Mouse (Mus musculus) neural tube, embryonic 11.5 days (tissue): ENCODE measurements around the gene Dph5. TPM values are rescaled to one million over a fixed set of nuclear protein-coding genes. Genes with fewer than 3 reads are reported as not detected.

Experiments used
- ATAC-seq: fragments of 200-750 bp; cut with Nextera tagmentation; 2 replicates; pipeline ENCODE4 v1.8.0; 2017; ENCODE audit warnings: moderate number of reproducible peaks, mild to moderate bottlenecking, moderate TSS enrichment, moderate library complexity; ENCODE audit not compliant: insufficient read depth, low FRiP score, low TSS enrichment
- DNase-seq: peaks from one replicate; pipeline ENCODE4 v3.0.0-alpha.2; 2015; ENCODE audit warnings: low spot score
- H3K27ac ChIP-seq: fragments of 300-500 bp; sonication (generic); 2 replicates; pipeline ENCODE4 v1.5.1; 2014; ENCODE audit warnings: low read depth, mild to moderate bottlenecking, low read length
- H3K27me3 ChIP-seq: fragments of 300-500 bp; sonication (generic); 2 replicates; pipeline ENCODE4 v1.6.1; 2014; ENCODE audit warnings: mild to moderate bottlenecking, low read length, mixed read lengths; ENCODE audit not compliant: control insufficient read depth, insufficient read depth
- H3K36me3 ChIP-seq: fragments of 300-500 bp; sonication (generic); 2 replicates; pipeline ENCODE4 v1.6.1; 2014; ENCODE audit warnings: mild to moderate bottlenecking, low read length, moderate library complexity, mixed read lengths; ENCODE audit not compliant: control insufficient read depth, insufficient read depth
- H3K4me1 ChIP-seq: fragments of 300-500 bp; sonication (generic); 2 replicates; pipeline ENCODE4 v1.6.1; 2014; ENCODE audit warnings: low read length, mixed read lengths; ENCODE audit not compliant: control insufficient read depth, insufficient read depth
- H3K4me2 ChIP-seq: fragments of 300-500 bp; sonication (generic); 2 replicates; pipeline ENCODE4 v1.6.1; 2014; ENCODE audit warnings: low read depth, mild to moderate bottlenecking, moderate library complexity
- H3K4me3 ChIP-seq: fragments of 300-500 bp; sonication (generic); 2 replicates; pipeline ENCODE4 v1.5.1; 2014; ENCODE audit warnings: low read depth, low read length
- H3K9ac ChIP-seq: fragments of 300-500 bp; sonication (generic); 2 replicates; pipeline ENCODE4 v1.6.1; 2014; ENCODE audit warnings: mild to moderate bottlenecking, low read length
- H3K9me3 ChIP-seq: fragments of 300-500 bp; sonication (generic); 2 replicates; pipeline ENCODE4 v1.6.1; 2016; ENCODE audit warnings: low read length; ENCODE audit not compliant: control insufficient read depth
- WGBS: fragments of 180-500 bp; shearing (Covaris S2); extraction: QIAGEN DNeasy Blood & Tissue Kit; methylation state at CpG from one replicate; pipeline ENCODE4 v1.1.7; 2014; 5-methylcytosine and 5-hydroxymethylcytosine counted together
- polyA plus RNA-seq: library from polyadenylated mRNA; unstranded; fragments of >200 nt; fragmentation: Nextera tagmentation; extraction: Ambion mirVana; gene quantifications from 2 replicates; pipeline ENCODE4 v1.2.1, GENCODE M21; 2014

Gene Dph5
- polyA plus RNA-seq = 28.6 and 31.1 TPM in 2 replicates

DNA sequence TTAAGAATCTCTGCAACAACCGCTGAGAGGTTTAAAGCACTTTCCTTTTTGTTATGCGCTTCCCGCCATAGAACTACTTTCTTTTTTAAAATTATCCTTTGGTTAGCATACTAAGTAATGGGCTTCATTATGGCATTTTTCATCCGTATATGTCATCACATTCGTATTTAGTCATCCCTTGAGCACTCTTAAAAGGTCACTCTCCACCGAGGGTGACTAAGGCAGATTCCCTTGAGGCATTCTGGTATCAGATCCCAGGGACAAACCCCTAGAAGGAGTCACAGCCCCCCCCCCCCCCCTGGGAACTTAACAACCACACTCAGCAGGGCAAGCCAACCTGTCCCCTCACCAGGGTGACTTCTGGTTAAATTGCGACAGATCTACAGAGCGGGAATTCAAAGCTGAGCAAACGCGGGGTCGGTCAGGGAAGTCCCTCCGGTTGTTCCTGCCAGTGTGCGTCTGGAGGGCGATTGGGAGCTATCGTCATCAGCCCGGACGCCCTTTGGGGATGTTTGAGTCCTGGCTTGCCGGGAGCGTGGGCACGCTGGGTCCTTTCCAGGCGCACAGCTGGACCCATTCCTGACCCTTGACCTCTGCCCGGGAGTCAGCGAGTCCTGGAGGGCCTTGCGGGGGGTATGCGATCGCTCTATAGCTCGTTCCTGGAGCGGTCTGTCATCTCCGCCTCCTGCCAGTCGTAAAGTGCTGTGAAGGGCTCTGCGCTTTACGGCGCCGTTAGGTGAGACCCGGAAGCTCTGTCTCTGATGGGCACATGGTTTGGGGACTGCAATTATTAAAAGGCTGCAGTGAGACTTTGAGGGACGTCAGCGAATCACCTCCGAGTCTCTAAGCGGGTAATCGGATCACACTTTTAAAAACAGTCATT, at the start of gene Dph5:
Dph5 (plus strand) TSS at position 411 of the 883 bp plus-strand sequence.
- Histone ChIP-seq H3K27me3 (no peaks in the 10 kb centered on the region), H3K4me2 (peak within 1 kb of the TSS; percentile 83), H3K27ac (peak within 1 kb of the TSS; percentile 67), H3K9ac (peak within 1 kb of the TSS; percentile 61), H3K4me1 (0 out of 2 replicates have a peak, but pooled peaks cover 3% of the 10 kb centered on the region), H3K36me3 (no peaks in the 10 kb centered on the region), H3K4me3 (peak within 1 kb of the TSS; percentile 80), H3K9me3 (no peaks in the 10 kb centered on the region)
- 1% methylated on average over 40 of the region's 40 CpGs for WGBS
- peak; percentile 91 for DNase-seq
- ATAC-seq = peak; percentile 89

GRCm38 (mm10) chr3:115844566-115844965, 43.1 kb upstream of the Dph5 start:
- Histone ChIP-seq H3K9ac (no peak overlapping the region), H3K36me3 (no peaks in the 10 kb centered on the region), H3K27me3 (no peaks in the 10 kb centered on the region), H3K9me3 (no peaks in the 10 kb centered on the region), H3K4me3 (no peak overlapping the region), H3K4me1 (no peaks in the 10 kb centered on the region), H3K27ac (no peak overlapping the region), H3K4me2 (no peak overlapping the region)
- WGBS = 52% methylated on average over 3 of the region's 3 CpGs
- peak; percentile 40 for DNase-seq
- no peak; the same call in 1 of the 2 replicates for ATAC-seq

DNA sequence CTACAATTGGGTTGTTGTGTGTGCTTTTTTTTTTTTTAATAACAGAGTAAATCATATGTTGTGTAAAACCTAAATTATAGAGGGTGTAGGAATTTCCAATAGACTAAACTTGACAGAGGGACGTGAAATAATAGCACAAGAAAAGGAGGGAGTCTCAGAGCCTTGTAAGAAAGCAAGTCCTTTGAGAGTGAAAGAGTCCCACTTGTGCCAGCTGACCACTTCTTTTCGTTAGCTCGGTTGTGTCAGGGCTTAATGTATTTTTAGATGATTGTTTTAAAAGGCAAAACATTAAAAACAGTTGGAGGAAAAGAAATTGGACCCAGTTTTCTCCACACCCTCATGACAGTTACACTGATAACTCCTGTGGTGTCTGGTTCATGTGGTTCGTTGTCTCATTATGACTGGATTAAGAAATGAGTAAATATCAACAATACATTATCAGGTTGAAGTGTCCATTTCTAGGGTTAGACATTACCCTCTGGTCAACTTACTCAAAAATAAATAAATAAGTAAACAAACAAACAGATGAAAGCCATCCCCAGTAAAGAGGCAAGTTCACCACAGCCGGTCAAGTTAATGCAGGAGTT, 42.5 kb upstream of the Dph5 start:
- H3K27me3 ChIP-seq = no peaks in the 10 kb centered on the region
- 71% methylated on average over 5 of the region's 5 CpGs for WGBS
- no peak overlapping the region for H3K9ac ChIP-seq
- DNase-seq (no peak), ATAC-seq (no peak)
- no peak overlapping the region for H3K27ac ChIP-seq
- H3K36me3 ChIP-seq = no peaks in the 10 kb centered on the region
- no peak overlapping the region for H3K4me2 ChIP-seq
- no peaks in the 10 kb centered on the region for H3K9me3 ChIP-seq
- no peaks in the 10 kb centered on the region for H3K4me1 ChIP-seq
- no peak overlapping the region for H3K4me3 ChIP-seq

GRCm38 (mm10) chr3:115845724-115846123, 41.9 kb upstream of the Dph5 start:
- Histone ChIP-seq H3K4me3 (no peak overlapping the region), H3K36me3 (no peaks in the 10 kb centered on the region), H3K27me3 (no peaks in the 10 kb centered on the region), H3K4me2 (no peak overlapping the region), H3K9me3 (no peaks in the 10 kb centered on the region), H3K4me1 (no peaks in the 10 kb centered on the region), H3K27ac (no peak overlapping the region), H3K9ac (no peak overlapping the region)
- 62% methylated on average over 1 of the region's 1 CpGs for WGBS
- ATAC-seq (no peak), DNase-seq (no peak)

GRCm38 (mm10) chr3:115846153-115846552, 41.5 kb upstream of the Dph5 start:
- no peak overlapping the region for H3K9ac ChIP-seq
- no peak overlapping the region for H3K4me2 ChIP-seq
- no peak overlapping the region for H3K4me3 ChIP-seq
- no peaks in the 10 kb centered on the region for H3K27me3 ChIP-seq
- no peaks in the 10 kb centered on the region for H3K36me3 ChIP-seq
- no peak overlapping the region for H3K27ac ChIP-seq
- no peak for DNase-seq
- ATAC-seq = no peak
- 91% methylated on average over 5 of the region's 5 CpGs for WGBS
- no peaks in the 10 kb centered on the region for H3K4me1 ChIP-seq
- H3K9me3 ChIP-seq = no peaks in the 10 kb centered on the region

GRCm38 (mm10) chr3:115848686-115849480, 38.8 kb upstream of the Dph5 start:
- Histone ChIP-seq H3K36me3 (no peaks in the 10 kb centered on the region), H3K4me3 (no peak overlapping the region), H3K27me3 (no peaks in the 10 kb centered on the region), H3K4me1 (no peaks in the 10 kb centered on the region), H3K27ac (no peak overlapping the region), H3K9me3 (no peaks in the 10 kb centered on the region), H3K4me2 (no peak overlapping the region), H3K9ac (no peak overlapping the region)
- 84% methylated on average over 11 of the region's 11 CpGs for WGBS
- DNase-seq = no peak
- ATAC-seq = no peak

GRCm38 (mm10) chr3:115850946-115851345, 36.7 kb upstream of the Dph5 start:
- Histone ChIP-seq H3K9ac (no peak overlapping the region), H3K27me3 (no peaks in the 10 kb centered on the region), H3K4me3 (no peak overlapping the region), H3K27ac (no peak overlapping the region), H3K4me2 (no peak overlapping the region), H3K4me1 (no peaks in the 10 kb centered on the region), H3K36me3 (no peaks in the 10 kb centered on the region), H3K9me3 (no peaks in the 10 kb centered on the region)
- 76% methylated on average over 4 of the region's 4 CpGs for WGBS
- no peak for DNase-seq
- no peak for ATAC-seq

- H3K9me3 ChIP-seq = no peaks in the 10 kb centered on the region
- 92% methylated on average over 7 of the region's 7 CpGs for WGBS
- no peak for DNase-seq
- no peak overlapping the region for H3K4me3 ChIP-seq
- no peaks in the 10 kb centered on the region for H3K36me3 ChIP-seq
- ATAC-seq = no peak
- H3K9ac ChIP-seq = no peak overlapping the region
- no peaks in the 10 kb centered on the region for H3K4me1 ChIP-seq
- no peak overlapping the region for H3K27ac ChIP-seq
- H3K4me2 ChIP-seq = no peak overlapping the region
- no peaks in the 10 kb centered on the region for H3K27me3 ChIP-seq
These were observed 32.9 kb upstream of the Dph5 start for GRCm38 (mm10) chr3:115854672-115855191.
